Mouse (Mus musculus) forelimb bud, embryonic 11.5 days (tissue): ENCODE results near the gene Slc39a3.
"Not testable (repeated sequence)": the region's sequence is repeated elsewhere in the genome, so short reads cannot be mapped to it uniquely, and the experiment has no call there.

ENCODE experiments used
- DNase-seq: peaks from one replicate; pipeline ENCODE4 v3.0.0-alpha.2; 2012; ENCODE audit warnings: low read depth, low spot score

Gene Slc39a3

GRCm38 (mm10) chr10:81045246-81045645, 8.0 kb upstream of the Slc39a3 start:
- not testable (repeated sequence) for DNase-seq

- DNase-seq: peak; percentile 70
Observed at GRCm38 (mm10) chr10:81041458-81042175, 4.4 kb upstream of the Slc39a3 start.

- DNase-seq: no peak
Observed at GRCm38 (mm10) chr10:81036251-81036650, 975 bp downstream of the Slc39a3 start.

- DNase-seq: no peak
Observed at GRCm38 (mm10) chr10:81033586-81033985, 3.6 kb downstream of the Slc39a3 start.

- DNase-seq: no peak
Observed at GRCm38 (mm10) chr10:81029031-81029430, 8.2 kb downstream of the Slc39a3 start.

GRCm38 (mm10) chr10:81028219-81028618, 9.0 kb downstream of the Slc39a3 start:
- DNase-seq: no peak

GRCm38 (mm10) chr10:81027331-81027730, 9.9 kb downstream of the Slc39a3 start:
- DNase-seq: no peak

- DNase-seq: no peak
Observed at GRCm38 (mm10) chr10:81026857-81027256, 10.4 kb downstream of the Slc39a3 start.

- DNase-seq: no peak
Observed at GRCm38 (mm10) chr10:81025639-81026275, 11.5 kb downstream of the Slc39a3 start, which contains the start of gene Diras1. Gene Diras1 (minus strand): TSS chr10:81025662.

DNA sequence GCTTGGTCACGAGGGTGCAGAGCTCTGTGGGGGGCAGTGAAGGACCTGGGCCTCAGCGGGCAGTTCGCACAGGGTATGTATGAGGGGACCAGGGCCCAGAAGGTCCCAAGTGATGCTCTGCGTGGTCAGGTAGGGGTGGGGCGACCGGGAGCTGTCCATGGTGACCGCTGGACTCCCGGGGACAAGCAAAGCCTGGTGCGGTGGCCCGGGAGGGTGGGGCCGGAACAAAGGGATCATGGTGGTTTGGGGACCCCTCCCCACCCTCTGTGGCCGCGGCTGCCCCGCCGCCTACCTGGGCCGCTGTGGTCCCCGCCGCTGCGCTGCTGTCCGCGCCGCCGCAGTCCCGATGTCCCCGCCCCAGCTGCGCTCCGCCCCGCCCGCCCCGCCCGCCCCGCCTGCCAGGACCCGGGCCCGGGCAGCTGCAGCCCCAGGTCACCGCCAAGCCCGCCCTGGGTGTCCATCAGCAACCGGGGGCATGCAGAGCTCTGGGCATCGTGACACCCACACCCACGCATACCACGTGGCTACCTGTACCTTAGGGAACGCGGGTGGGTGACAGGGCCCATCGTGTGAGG, 12.1 kb downstream of the Slc39a3 start:
- no peak for DNase-seq

GRCm38 (mm10) chr10:81024346-81024937, 12.8 kb downstream of the Slc39a3 start:
- DNase-seq: no peak

GRCm38 (mm10) chr10:81022744-81023143, 14.5 kb downstream of the Slc39a3 start:
- no peak for DNase-seq

DNA sequence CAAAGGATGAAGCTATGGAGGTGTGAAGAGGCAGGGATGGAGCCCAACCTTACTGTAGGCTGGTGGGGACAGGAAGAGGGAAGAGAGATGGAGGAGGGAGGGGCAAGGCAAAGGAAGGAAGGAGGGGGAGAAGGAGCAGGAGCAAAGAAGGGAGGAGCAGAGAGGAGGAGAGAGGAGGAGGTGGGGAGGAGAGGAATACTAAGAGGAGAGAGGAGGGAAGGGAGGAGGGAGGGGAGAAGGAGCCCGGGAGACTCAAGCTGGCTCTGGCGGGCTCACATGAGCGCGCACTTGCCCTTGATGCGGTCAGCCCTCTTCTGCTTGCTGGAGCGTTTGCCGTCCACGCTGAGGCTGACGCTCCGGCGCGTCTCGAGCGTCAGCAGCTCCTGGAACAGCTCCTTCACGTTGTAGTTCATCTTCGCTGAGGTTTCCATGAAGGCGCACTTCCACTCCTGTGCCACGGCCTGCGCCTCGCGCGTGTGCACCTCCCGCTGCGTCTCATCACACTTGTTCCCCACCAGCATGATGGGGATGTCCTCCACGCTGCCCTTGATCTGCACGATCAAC, 15.6 kb downstream of the Slc39a3 start:
- DNase-seq: no peak

- no peak for DNase-seq
Observed at GRCm38 (mm10) chr10:81020207-81020606, 17.0 kb downstream of the Slc39a3 start.

DNA sequence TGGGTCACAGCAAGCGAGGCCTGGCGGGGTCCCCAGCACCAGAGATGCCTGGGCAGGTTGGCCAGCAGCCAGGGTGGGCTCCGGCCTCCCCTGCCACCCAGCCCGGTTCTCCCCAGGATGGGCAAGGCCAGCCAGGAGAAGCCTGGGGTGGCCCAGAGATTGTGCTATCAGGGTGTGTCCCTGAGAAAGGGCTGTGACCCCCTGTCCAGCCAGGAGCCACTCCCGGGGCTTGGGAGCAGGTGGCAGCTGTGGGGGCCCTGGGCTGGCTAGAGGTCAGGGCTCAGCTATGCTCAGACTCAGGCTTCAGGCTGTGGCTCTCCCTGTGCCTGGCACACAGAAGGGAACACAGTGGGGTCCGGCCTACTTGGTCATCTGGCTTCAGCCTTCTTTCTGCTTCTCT, 17.5 kb downstream of the Slc39a3 start:
- no peak for DNase-seq

DNA sequence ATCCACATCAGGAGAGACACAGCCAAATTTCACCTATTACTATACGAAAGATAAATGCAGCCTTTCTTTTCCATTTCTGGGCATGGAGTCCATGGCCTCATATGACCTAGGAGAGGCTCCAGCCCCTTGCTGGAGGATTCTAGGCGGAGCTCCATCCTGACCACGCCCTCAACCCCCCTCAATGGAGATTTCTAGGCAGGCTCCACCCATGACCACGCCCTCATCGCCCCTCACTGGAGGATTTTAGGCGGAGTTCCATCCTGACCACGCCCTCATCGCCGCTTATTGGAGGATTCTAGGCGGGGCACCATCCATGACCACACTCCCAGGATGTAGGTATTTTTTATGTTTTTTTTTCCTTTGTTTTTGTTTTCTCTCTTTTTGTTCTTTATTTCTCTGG, 18.9 kb downstream of the Slc39a3 start:
- peak; percentile 28 for DNase-seq

- peak; percentile 54 for DNase-seq
Observed at GRCm38 (mm10) chr10:81016645-81017044, 20.6 kb downstream of the Slc39a3 start.

- no peak for DNase-seq
Observed at GRCm38 (mm10) chr10:81015666-81016065, 21.6 kb downstream of the Slc39a3 start.

- DNase-seq: peak; percentile 96
Observed at GRCm38 (mm10) chr10:81014393-81015384, 22.5 kb downstream of the Slc39a3 start, which contains the start of gene Gng7. Gene Gng7 (minus strand): TSS chr10:81014945.

DNA sequence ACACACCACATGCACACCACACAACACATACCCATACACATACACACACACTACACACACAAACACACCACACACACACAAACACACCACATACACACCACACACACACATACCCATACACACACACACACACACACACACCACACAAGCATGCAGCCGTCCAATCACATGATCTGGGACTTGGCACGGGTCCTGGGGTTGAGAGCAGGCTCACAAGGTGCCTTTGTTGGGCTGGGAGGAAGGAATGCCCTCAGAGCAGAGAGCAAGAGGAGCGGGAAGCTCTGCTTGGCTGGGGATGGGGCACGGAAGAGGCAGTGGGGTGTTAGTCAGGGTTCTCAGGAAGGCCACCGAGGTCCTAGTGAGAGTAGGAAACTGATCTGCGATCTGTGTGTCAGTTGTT, 26.4 kb downstream of the Slc39a3 start:
- DNase-seq: no peak

DNA sequence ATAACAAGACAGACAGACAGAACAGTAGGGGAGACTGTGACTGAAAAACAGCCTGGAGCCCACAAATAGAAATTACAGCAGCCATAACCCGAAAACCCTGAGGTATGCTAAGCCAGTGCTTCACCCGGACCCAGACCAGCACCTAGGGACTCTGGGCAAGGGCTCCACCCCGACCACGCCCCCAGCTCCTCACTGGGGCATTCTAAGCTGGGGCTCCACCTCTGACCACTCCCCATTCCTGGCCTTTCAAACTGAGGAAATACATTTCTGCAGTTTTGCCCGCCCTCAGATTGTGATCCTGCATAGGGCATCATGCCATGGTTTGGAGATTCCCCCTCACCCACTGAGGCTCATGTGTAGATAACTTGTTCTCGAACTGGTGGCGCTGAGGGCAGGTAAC, 30.0 kb downstream of the Slc39a3 start:
- no peak for DNase-seq
